Mouse (Mus musculus): ENCODE measurements around the gene Wdcp.
A peak's percentile ranks its signal among the peaks of the same experiment; 100 is the strongest.
"Not testable (repeated sequence)": the region's sequence is repeated elsewhere in the genome, so short reads cannot be mapped to it uniquely, and the experiment has no call there.

The Wdcp gene

DNA sequence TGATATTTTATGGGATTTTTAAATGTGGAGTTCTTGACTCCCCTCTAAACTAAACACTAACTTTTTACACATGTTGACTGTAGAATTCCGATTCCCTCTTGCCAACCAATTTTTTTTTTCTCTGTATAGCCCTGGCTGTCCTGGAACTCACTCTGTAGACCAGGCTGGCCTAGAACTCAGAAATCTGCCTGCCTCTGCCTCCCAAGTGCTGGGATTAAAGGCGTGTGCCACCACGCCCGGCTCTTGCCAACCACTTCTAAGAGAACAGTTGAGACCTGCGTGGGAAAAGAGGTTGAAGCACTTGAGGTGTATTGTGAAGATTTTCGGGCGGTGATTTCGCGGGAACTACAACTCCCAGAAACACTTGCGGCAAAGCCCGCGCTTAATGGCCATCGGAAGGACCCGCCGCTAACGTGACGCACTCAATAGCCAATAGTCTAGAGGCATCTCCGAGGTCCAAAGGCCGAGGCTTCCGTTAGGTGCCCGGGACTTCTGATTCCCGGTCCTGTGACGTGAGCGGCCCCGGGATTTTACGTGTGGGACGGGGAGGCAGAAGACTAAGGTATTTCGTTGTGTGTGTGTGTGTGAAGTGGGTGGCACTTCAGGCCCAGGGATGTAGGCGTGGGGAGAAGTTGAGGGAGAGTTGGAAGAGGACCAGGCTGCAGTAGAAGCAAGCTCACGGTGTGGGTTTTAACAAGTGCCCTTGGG is at the start of gene Wdcp:
Wdcp (plus strand) TSS at position 414 of the 708 bp plus-strand sequence.
- DNase-seq (ENCODE audit: low spot score) = peak; percentile 84

DNA sequence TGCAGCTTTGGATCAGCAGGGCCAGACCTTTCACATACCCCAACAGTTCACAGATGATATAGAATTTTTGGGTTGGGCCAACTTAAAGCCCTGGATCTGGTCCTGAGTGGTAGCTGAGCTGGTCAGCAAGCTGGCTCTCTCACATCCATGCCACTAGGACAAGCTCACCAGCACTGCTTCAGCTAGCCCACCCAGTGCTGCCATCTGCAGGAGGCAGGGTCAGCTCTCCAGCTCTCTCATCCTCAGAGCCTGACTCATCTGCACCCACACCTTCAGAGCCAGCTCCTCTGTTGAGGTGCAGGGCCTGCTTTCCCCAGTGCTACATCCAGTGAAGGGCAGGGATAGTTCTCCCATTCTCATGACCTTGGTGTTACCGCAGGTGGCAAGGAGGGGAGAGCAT is 49.4 kb upstream of the Wdcp start:
- DNase-seq (ENCODE audit: low spot score) = no peak

DNA sequence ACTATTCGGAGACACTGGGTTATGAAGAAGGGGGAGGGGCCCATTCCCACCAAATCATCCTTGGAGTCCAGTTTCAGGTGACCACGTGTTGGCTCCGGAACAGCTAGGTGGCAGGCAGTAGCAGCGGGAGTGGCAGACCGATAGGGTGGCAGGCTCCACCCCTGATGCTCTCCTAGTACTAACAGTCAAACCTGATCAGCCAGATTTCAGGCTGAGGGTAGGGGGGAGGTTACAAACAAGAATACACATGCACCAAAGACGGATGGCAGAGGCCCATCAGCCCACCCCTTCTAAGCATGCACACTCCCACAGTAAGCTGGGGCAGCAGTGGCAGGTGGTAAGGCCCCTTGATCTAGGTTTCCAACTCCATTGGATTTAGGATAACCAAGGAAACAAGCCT is 45.6 kb upstream of the Wdcp start:
- not testable (repeated sequence) for DNase-seq (ENCODE audit: low spot score)

DNA sequence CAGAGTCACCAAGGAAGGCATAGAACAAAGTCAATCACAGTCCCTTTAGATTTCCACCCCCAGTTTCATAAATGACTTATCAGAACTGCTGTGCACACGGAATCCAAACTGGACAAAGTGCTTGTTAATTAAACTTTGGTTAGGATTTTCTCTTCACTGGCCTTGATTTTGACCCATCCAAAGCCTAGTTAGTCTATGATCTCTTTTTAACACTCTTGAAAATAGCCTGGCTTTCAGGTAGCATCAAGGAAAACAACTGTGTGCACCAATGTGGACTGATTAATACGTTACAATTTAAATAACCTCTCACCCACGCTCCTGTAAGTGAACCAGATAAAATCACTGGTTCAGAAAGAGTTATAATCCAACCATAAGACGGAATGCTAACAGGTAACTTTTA is 32.1 kb upstream of the Wdcp start:
- DNase-seq (ENCODE audit: low spot score) = no peak

DNA sequence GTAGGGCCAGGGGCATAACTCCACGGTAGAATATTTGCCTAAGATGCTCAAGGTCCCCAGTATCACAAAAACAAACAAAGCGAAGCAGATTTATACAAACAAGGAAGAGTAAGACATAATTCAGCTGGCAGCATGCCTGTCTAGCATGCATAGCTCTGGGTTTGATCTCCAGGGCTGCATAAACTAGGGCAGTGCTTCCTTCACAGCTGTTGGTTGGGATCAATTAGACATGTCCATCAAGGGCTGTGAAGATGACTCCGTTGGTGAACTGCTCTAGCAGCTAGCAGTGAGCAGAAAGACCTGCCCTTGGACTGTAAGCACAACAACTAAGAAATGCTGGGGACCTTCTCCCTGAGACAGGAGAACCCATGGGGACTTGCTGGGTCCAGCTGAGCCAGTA is 31.4 kb upstream of the Wdcp start:
- no peak for DNase-seq (ENCODE audit: low spot score)

DNA sequence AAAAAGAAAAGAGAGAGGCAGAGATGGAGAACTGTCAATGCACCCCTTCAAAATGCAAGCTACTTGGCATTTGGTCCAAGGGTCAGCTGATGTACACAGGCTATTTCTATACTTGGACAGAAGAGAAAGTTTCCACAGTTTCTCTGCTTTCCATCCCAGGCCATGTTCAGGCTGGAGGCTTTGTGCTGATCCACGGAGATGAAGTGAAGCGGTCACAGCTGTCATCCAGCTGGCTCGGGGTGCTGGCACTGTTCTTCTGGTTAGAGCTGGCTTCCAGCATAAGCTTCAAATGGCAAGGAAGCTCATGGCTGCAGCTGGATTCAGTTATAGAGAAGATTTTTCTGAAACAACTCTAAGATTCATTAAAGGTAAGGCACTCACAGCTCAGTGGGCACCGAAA is 29.5 kb upstream of the Wdcp start:
- DNase-seq (ENCODE audit: low spot score) = no peak

DNA sequence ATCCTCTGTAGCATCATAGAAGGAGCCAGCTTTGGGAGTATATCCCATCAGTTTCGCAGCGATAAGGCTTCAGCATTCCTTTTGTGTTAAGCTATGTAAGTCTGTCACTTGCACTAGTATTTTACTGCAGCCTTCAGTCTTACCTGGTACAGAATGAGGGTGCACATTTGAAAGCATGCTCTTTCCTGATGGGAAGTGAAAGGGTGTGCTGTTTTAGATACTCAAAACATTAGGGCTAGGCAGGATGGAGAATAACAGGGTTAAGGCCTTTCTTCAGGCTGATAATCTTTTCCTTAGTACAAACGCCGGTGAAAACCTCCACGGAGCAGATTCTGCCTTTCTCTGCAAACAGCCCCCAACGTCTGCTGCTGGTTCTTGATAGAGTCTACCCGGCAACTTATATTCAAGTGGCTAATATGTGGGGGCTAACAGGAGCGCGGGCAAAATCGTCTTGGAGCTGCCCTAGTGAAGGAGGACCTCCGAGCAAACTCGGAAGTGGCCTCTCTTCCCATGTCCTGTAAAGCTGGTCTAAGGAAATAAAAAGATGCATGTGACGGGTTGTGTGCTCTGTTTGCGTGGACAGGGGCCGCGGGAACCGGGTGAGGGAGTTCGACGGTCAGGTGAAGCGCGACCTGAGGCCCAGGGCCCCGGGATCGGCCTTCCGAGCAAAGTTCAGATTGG is 26.3 kb upstream of the Wdcp start:
- no peak for DNase-seq (ENCODE audit: low spot score)

DNA sequence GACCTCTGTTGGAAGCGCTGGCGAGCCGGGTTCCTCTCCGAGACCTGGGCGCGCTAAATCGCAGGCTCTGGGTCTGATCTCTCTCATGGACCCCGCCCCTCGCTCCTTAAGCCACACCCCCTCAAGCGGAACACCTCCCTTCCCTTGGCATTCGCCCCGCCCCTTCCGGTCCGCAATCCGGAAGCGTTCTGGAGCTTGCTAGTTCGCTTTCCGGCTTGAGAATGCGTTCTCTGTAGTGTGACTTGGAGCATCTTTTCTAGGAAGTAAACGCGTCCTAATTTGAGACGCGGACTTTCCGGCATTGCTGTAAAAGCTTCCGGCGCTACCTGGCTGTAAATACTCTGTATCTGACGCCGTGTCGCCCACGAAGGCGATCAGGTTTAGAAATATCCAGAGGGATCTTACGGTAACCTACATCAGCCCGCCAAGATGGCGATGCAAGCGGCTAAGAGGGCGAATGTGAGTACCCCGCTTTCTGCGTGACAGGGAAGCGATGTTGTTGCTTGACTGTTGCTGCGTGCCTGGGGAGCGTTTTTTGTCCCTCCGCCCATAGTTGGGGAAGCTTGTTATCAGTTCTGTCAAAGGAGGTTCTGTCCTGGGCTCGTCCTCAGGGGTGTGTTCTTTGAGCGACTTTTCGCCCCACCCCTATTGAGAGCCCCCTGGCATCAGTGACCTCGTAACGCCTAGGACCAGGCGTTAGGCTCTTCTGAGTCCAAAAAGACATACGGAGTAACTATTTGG is 25.6 kb upstream of the Wdcp start, which contains the start of gene Sf3b6:
Sf3b6 (plus strand) TSS at position 184 of the 741 bp plus-strand sequence.
- peak; percentile 93 for DNase-seq (ENCODE audit: low spot score)

DNA sequence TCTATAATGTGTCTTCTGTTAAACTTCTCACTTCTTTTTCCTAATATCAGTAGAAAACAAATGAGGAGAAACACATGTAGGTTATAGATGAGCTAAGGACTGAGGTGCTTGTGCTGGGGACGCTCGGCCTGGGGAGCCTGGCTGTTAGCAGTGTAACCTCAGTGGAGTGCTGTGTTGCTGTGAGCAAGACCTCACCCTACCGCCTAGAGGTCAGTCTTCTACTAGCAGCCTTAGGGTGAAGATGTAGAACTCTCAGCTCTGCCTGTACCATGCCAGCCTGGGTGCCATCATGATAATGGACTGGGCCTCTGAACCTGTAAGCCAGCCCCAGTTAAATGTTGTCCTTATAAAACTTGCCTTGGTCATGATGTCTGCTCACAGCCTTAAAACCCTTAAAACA is 15.8 kb upstream of the Wdcp start:
- no peak for DNase-seq (ENCODE audit: low spot score)

DNA sequence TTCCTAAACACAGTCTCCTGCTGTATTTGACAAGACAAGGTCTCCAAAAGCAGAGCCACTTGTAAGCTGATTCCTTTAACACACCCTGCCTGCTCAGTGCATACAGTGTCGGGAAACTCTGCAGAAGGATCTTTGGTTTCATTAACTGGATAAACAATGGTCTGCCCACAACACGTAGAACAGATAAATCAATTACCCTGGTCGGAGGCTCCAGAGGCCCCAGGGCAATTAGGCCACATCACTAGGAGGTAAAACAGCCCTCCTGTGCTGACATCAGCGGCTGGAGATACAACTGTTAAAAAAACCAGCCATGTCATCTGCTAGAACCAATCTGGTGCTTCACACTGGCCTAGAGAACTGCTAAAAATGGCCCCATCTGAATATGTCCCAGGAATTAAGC is 6.1 kb upstream of the Wdcp start:
- no peak for DNase-seq (ENCODE audit: low spot score)

DNA sequence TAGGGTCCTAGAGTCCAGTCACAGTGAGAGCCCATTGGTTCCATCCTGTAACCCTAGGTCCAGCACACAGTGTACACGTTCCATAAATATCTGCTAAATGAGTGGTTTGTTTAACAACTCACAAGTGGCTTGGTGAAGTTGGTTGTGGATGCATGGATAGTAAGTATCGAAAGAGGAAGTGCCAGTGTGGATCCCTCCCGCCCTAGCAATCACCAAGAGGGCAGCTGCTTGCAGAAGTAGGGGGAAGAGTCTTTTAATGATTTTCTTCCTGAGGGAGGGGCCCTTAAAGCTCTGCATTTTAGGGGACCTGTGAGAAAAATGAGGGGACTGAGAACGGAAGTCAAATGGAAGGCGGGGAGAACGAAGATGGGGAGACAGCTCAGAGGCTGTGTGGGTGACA is 3.1 kb upstream of the Wdcp start:
- no peak for DNase-seq (ENCODE audit: low spot score)

DNA sequence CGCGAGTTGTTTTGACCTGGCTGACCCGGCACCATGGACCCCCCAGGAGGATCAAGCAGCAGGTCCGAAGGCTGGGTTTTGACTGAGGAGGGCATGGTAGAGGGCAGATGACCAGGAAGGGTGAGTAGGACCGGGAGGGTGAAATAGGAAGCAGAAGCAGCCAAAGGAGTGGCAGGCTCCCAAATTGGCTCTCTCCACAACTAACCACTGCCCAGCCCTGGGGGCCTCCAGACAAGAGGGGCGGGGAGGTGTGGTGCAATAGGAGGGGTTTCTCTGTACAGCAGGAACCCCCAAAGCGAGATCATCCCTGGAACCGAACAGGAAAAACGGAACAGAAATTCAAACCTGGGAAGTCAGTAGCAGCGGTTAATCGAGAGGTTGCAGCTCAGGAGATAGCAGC is 2.4 kb upstream of the Wdcp start:
- DNase-seq (ENCODE audit: low spot score) = no peak

DNA sequence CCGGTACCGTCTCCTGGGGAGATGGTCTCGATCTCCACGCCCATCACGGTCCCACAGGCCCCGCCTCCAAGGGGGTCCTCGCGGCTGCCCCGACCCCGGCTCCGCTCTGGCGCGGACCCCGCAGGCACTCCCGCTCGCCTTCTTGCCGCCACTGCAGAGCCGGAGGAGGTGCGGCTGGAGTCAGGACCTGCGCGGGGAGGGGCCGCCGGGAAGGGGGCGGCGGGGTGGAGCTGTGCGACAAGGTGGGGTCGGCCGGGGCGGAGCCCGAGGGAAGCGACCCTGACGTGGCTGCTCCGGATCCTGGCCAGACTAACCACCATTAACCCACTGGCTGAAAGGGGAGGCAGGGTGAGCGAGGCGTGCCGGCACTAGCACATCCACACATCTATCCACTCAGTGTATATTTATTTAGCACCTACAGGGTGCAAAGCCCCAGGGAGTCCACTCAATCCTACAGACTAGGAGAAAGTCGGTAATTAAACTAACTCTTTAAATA is 1.7 kb upstream of the Wdcp start, which contains the start of gene Fkbp1b:
Fkbp1b (minus strand) TSS at position 200 of the 496 bp plus-strand sequence.
- no peak for DNase-seq (ENCODE audit: low spot score)

DNA sequence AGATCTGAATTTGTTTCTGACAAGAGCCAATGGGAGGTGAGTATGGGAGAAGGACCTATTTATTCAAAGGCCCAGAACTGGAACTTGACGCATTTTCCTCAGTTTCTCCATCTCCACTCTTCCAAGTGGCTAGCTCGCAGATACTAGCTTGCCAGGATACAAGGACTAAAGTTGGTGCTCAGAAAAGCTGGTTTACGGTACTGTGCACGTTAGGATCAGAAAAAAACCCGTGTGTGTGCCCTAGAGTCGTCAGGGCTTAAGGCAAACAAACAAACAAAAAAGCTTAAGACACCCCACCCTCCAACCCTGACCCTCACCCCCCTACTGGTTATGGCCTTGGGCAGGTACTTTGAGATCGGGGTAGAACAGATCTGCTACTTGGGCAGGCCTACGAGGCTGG is 647 bp upstream of the Wdcp start:
- no peak for DNase-seq (ENCODE audit: low spot score)

DNA sequence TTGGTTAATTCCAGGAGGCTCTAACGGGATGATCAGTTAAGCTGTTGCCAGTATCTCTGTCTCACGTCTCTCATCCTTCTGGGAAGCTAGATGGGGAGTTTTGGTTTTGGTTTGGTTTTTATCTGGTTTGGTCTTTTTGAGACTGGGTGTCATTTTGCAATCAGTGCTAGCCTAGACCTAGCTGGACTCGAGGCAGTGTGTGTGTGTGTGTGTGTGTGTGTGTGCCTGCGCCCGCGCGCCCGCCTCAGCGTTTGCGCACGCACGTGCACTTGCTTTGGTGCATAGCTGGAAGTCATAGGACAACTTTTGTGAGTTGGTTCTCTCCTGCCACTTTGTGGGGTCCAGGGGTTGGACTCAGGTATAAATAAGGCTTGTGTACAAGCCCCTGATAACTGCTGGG is 638 bp downstream of the Wdcp start:
- no peak for DNase-seq (ENCODE audit: low spot score)

DNA sequence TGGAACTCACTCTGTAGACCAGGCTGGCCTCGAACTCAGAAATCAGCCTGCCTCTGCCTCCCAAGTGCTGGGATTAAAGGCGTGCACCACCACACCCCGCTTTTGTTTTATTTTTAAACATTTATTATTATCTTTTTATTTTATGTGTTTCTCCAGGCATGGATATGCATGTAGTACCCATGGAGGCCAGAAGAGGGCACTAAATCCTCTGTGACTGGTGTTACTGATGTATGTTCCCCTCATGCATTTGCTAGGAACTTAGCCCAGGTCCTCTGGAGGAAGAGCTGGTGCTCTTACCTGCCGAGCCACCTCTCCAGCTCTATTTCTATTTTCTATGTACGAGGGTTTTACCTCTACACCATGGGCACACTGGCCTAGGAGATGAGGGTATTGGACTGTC is 13.1 kb downstream of the Wdcp start:
- DNase-seq (ENCODE audit: low spot score) = no peak

DNA sequence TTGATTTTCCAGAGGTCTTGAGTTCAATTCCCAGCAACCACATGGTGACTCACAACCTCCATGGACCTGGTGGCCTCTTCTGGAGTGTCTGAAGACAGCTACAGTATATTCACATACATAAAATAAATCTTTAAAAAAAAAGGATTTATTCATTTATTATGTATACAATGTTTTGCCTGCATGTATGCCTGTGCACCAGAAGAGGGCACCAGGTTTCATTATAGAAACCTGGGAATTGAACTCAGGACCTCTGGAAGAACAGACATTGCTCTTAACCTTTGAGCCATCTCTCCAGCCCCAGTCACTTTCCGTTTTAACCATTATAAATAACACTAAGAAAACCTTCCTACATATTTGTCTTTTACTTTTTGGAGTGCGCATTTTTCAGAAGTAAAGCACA is 13.7 kb downstream of the Wdcp start:
- DNase-seq (ENCODE audit: low spot score) = no peak

DNA sequence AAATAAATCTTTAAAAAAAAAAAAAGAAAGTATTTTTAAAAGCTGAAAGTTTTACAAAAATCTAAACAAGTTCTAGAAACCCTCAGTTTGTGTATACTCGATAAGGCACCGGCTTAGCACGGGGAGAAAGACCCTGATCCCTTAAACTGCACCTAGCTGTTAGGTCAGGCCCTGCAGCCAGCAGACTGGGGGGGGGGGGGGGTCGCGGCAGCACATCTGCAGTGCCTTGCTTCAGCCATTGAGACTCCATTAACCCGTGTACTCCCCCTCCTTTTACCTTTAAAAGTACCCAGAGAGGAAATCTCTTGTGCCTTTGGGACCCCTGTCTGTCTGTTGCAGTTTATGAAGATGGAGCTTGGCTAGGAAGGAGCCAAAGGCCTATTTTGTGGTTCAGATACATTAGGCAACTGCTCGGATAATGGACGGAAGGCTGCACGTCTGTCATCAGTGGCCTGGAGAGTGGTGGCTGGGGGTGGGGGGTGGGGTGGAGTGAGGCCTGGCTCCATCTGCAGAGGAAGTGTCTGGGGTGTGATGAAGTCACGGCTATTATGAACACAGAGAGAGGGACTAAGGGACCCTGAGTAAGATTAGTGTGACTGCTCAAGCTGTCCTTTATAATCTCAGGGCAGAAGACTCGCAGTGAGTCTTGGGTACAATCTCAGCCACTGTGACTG is 16.3 kb downstream of the Wdcp start:
- DNase-seq (ENCODE audit: low spot score) = no peak

DNA sequence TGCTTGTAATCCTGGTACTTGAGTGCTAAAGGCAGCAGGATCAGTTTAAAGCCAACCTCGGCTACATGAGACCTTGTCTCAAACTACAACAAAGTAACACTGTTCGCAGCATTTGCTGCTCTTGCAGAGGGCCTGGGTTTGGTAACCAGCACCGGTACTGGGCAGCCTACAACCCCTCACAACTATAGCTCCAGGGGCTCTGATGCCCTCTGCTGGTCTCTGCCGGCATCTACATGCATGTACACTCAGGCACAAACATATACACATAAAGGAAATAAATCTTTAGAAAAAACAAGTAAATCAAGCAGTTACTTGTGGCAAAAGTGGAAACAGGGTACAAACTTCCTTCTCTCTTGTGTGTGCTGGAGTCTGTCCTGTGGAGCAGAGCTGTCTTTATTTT is 19.6 kb downstream of the Wdcp start:
- no peak for DNase-seq (ENCODE audit: low spot score)

DNA sequence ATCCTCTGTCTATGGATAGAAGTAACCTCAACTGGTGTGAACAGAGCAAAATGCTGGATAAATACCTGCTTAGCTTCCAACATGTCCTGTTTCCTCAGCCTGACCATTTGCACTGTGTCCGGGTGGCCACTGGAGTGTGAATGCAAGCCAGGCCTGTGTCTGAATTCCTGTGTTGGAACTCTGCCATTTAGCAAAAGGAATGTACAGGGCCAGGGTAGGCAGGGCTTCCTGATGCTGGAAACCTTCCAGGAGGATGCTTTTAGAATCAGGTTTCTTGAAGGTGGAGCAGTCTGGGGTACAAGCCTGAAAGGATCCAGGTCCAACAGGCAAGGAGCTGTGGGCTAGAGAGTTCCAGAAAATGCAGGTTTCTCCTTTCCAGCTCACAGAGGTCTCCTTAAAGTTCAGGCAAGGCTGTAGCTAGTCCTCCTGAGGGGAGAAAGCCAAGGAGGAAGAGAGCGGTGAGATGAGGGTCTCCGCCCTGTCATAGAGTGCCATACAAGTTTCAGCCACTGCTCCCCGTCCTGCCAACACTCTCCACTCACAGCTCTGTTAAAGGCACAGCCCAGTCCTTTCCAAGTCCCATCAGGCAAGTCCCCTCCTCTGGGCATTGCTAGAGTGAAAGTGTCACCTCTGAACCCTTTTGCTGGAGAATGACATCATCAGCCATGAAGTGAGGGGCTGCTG is 20.7 kb downstream of the Wdcp start:
- no peak for DNase-seq (ENCODE audit: low spot score)

DNA sequence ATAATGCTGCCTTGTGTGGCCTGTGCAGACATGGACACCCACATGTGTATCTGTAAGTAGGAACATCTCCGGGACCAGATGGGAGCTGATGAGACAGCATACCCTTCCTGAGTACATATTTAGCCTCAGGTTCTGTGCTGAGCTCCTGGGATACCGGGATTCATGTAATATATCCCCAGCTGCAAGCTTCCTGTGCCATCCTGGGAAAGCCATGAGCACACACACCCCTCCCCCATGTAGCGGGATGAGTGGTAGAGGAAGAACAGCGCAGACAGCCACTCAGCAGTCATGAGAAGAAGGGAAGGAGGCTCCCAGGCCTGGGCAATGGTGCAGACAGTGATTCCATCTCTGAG is 21.2 kb downstream of the Wdcp start:
- DNase-seq (ENCODE audit: low spot score) = no peak

DNA sequence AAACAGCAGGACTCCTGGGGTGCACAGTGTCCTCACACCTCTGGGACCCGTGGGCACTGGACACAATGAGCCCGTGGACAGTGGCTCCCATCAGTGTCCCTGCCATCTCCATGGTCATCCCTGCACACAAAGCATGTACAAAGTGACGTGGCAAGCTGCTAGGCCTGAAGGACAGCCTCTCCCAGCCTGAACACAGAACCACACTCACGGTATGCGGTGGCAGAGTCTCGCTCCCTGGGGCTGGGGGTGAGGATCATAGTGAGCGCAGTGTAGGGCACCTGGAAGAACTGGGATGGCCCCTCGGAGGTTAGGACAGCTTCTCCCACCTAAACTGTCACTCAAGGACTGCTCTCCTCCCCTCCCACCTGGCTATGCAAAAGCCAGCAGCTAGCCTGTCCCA is 25.8 kb downstream of the Wdcp start:
- DNase-seq (ENCODE audit: low spot score) = no peak

Data from layer of hippocampus, adult 9-10 months (tissue).